Mouse (Mus musculus): ENCODE results near the gene Sez6. TPM values are rescaled to one million over a fixed set of nuclear protein-coding genes. Genes with fewer than 3 reads are reported as not detected.

Sez6 gene
- polyA plus RNA-seq, 1 experiment, result 8.3 TPM

DNA sequence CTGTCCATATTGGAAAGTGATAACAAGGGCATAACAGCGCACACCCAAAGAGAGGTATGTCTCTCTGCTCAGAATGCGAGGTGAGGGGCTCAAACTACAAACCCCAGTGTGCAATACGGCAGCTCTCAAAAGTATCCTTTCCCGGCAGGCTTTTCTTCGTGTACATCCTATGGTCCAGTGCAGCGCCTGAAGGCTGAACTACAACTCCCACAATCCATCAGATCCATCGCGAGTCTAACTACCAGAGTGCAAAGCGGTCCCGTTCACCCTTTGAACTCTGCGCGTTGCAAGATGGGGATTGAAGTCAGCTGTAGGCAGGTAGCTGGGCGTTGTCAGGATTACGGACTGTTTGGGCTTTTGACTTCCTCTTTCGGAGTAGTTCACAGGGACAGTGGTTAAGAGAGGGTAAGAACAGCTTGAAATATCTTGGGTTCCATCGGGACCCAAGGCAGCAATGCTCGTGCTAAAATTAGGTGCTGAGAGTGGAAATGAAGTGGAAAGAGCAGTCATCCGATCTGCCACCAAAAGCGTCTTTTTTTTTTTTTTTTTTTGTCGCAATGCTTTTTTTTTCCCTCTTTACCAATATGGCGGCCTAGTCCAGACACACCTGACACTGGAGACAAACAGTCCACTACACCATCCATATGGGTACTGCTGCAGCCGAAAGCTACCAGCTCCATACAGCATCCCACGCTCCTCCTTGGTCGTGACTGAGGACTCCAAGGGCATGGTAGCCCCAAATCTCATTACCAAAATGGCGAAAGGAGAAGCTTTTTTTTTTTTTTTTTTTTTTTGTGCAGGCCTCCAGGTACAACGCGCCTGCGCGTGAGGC is 51.2 kb downstream of the Sez6 start:
- peak overlapping the region; percentile 89 for H3K4me3 ChIP-seq (ENCODE audit: control insufficient read depth, low read depth, low read length)
- peak overlapping the region; percentile 99 for H3K27ac ChIP-seq (ENCODE audit: control insufficient read depth, insufficient read depth, low read depth, low read length)
- TF ChIP-seq CTCF (IDR thresholded peaks at IDR 0.05; ENCODE audit: control insufficient read depth, insufficient read depth, insufficient replicate concordance, low read depth, low read length) (no peak), POLR2A (IDR thresholded peaks at IDR 0.05; ENCODE audit: control insufficient read depth, low read depth, low read length) (peak; percentile 81)
- H3K36me3 ChIP-seq (ENCODE audit: control insufficient read depth, insufficient read depth, low read length), result no peaks in the 10 kb centered on the region
- no peaks in the 10 kb centered on the region for H3K27me3 ChIP-seq (ENCODE audit: control insufficient read depth, insufficient read depth, low read length)
- H3K4me1 ChIP-seq (ENCODE audit: control insufficient read depth, insufficient read depth, low read length), result peaks cover 9% of the 10 kb centered on the region

DNA sequence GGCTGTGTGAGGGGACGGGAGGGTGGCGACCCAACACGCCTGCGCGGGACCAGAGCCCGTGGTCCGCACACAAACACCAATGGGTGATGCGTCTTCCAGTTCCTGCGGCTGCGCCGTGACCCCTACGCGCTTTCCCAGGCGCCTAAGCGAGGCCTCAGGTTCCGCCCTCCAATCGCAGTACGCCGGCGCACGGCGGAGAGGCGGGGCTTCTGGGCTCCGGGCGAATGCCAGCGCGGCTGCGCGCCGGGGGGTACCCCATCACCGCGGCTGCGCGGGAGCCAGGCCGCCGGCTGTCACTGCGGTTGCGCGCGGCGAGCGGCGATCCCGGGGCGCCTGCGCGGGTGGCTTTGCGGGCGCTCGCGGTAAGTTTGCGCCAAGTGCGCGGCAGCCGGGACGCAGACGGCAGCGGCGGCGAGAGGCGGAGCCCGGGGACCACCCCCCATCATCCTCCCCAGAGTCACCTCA is 51.9 kb downstream of the Sez6 start, which contains the start of gene Phf12:
TSS of gene Phf12 (plus strand) at position 314 of the 465 bp plus-strand sequence.
- Histone ChIP-seq H3K27me3 (ENCODE audit: control insufficient read depth, insufficient read depth, low read length) (no peaks in the 10 kb centered on the region), H3K27ac (ENCODE audit: control insufficient read depth, insufficient read depth, low read depth, low read length) (peak within 1 kb of the TSS; percentile 99), H3K4me3 (ENCODE audit: control insufficient read depth, low read depth, low read length) (peak within 1 kb of the TSS; percentile 89), H3K36me3 (ENCODE audit: control insufficient read depth, insufficient read depth, low read length) (no peaks in the 10 kb centered on the region), H3K4me1 (ENCODE audit: control insufficient read depth, insufficient read depth, low read length) (peaks cover 9% of the 10 kb centered on the region)
- no peak for TF ChIP-seq CTCF (IDR thresholded peaks at IDR 0.05; ENCODE audit: control insufficient read depth, insufficient read depth, insufficient replicate concordance, low read depth, low read length)
- peak; percentile 78 for TF ChIP-seq POLR2A (IDR thresholded peaks at IDR 0.05; ENCODE audit: control insufficient read depth, low read depth, low read length)

DNA sequence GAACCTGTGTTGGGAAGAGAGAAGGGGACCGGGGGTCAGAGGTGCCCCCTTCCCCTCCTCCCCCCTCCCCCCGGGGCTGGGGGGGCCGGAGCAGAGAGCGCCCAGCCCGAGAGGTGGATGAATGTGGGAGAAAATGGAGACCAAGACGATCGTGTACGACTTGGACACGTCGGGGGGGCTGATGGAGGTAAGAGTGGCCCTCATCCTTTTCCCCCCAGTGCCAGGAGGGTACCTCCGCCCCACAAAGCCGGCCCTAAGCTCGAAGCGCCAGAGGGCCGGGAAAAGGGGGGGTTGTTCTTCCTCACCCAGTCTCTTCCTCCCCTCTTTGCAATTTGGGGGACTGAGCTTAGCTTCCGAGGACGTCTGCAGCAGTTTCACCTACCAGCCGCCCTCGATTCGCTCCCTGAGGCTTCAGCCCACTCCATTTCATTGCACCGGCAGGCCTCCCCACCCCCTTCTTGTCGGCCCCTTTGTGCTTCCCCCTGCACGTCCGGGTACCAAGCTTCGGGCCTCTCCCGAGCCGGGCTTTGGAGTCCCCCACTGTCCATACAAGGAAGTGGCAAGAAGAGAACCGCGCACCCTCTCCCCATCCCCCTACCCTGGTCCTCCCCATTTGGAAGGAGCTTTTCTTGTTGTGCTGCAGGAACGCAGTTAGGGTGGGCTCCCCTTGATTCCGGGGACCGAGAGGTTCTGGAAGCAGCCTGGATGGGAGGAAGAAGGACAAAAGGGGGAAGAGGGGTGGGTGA is 52.8 kb downstream of the Sez6 start:
- peak overlapping the region; percentile 65 for H3K27ac ChIP-seq (ENCODE audit: control insufficient read depth, insufficient read depth, low read depth, low read length)
- peak overlapping the region; percentile 89 for H3K4me3 ChIP-seq (ENCODE audit: control insufficient read depth, low read depth, low read length)
- no peaks in the 10 kb centered on the region for H3K36me3 ChIP-seq (ENCODE audit: control insufficient read depth, insufficient read depth, low read length)
- peaks cover 9% of the 10 kb centered on the region for H3K4me1 ChIP-seq (ENCODE audit: control insufficient read depth, insufficient read depth, low read length)
- no peaks in the 10 kb centered on the region for H3K27me3 ChIP-seq (ENCODE audit: control insufficient read depth, insufficient read depth, low read length)
- no peak for TF ChIP-seq CTCF (IDR thresholded peaks at IDR 0.05; ENCODE audit: control insufficient read depth, insufficient read depth, insufficient replicate concordance, low read depth, low read length)
- no peak for TF ChIP-seq POLR2A (IDR thresholded peaks at IDR 0.05; ENCODE audit: control insufficient read depth, low read depth, low read length)

DNA sequence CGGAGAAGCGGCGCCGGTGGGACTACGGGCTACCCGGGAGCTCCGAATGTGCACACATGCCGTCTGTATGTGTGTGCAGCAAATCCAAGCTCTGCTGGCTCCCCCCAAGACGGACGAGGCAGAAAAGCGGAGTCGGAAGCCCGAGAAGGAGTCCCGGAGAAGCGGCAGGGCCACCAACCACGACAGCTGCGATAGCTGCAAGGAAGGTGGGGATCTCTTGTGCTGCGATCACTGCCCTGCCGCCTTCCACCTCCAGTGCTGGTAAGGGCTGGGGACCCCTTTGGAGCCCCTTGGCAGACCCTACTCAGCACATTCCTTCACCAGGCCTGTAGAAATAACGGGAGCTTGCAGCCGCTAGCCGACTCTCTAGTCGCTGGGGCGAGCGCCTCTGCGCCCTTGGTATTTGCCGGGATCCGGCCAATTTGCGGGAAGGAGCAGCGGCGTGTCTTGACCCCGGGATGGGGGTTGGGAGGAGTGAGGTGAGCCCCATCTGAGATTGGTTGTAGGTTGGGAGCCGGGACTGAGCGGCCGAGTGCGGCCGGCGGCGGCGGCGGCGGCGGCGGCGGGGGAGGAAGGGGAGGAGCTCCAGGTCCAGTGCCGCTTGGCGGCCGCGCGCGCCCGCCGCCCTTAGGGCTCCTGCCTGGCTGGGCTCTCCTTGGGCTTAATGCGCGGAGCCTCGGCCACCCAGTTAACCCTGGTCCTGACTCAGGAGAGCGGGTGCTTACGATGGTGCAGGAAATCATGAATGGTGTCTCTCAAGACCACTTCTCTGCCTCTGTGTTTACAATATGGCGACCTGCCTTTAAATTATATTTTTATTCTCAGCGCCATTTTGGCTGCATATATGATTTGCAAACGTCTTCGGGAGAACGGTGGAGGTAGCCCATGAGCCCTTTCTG is 53.6 kb downstream of the Sez6 start:
- TF ChIP-seq POLR2A (IDR thresholded peaks at IDR 0.05; ENCODE audit: control insufficient read depth, low read depth, low read length), result peak; percentile 39; the same call in 1 of the 2 replicates
- TF ChIP-seq CTCF (IDR thresholded peaks at IDR 0.05; ENCODE audit: control insufficient read depth, insufficient read depth, insufficient replicate concordance, low read depth, low read length), result no peak
- Histone ChIP-seq H3K4me3 (ENCODE audit: control insufficient read depth, low read depth, low read length) (peak overlapping the region; percentile 89), H3K27ac (ENCODE audit: control insufficient read depth, insufficient read depth, low read depth, low read length) (peak overlapping the region; percentile 54), H3K27me3 (ENCODE audit: control insufficient read depth, insufficient read depth, low read length) (no peaks in the 10 kb centered on the region), H3K4me1 (ENCODE audit: control insufficient read depth, insufficient read depth, low read length) (peaks cover 9% of the 10 kb centered on the region), H3K36me3 (ENCODE audit: control insufficient read depth, insufficient read depth, low read length) (no peaks in the 10 kb centered on the region)

DNA sequence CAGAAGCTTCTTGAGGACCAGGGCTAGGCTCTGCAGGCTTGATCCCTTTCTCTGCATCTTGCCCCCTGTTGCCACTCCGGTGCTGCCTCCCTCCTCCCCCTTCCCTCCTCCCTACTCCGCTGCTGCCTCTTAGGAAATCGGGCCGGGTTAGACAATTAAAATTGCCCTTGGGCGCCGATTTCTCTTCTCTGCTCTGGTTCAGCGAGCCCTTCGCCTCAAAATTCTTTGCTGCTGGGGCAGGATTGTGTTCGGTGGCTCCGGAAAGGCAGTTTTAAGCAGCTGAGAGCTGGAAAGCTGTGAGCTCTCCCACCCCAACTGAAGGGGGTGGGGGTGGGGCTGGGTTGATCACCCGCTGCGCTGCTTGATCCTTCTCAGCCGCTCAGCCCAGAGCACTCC is 54.2 kb downstream of the Sez6 start:
- Histone ChIP-seq H3K4me3 (ENCODE audit: control insufficient read depth, low read depth, low read length) (peak overlapping the region; percentile 89), H3K27ac (ENCODE audit: control insufficient read depth, insufficient read depth, low read depth, low read length) (peak overlapping the region; percentile 54), H3K4me1 (ENCODE audit: control insufficient read depth, insufficient read depth, low read length) (peaks cover 9% of the 10 kb centered on the region), H3K27me3 (ENCODE audit: control insufficient read depth, insufficient read depth, low read length) (no peaks in the 10 kb centered on the region), H3K36me3 (ENCODE audit: control insufficient read depth, insufficient read depth, low read length) (no peaks in the 10 kb centered on the region; the same call in 1 of the 2 replicates)
- TF ChIP-seq CTCF (IDR thresholded peaks at IDR 0.05; ENCODE audit: control insufficient read depth, insufficient read depth, insufficient replicate concordance, low read depth, low read length) (no peak), POLR2A (IDR thresholded peaks at IDR 0.05; ENCODE audit: control insufficient read depth, low read depth, low read length) (no peak)

DNA sequence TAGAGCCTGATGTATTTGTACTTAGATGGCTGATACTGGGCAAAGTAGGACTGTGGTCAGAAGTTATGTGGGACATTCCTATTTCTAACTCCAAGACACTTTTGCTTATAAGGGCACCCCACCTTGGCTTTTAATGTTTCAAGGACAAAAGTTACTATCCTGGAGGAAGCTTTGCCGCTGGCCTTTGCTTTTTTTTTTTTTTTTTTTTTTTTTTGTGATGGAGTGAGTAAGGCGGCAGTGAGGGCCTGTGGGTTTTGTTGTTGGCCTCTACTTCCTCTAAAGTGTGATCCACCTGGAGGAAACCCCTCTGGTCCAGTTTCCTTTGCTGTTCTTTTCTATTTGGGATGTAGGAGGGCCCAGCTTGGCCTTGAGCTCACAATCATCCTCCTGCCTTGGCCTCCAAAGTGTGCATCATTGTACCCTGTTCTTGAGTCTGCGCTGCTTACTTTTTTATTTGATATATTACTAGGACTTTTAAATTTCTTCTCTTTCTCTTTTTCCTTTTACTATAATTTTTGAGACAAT is 55.0 kb downstream of the Sez6 start:
- H3K4me1 ChIP-seq (ENCODE audit: control insufficient read depth, insufficient read depth, low read length), result peaks cover 9% of the 10 kb centered on the region
- no peak overlapping the region for H3K27ac ChIP-seq (ENCODE audit: control insufficient read depth, insufficient read depth, low read depth, low read length)
- TF ChIP-seq CTCF (IDR thresholded peaks at IDR 0.05; ENCODE audit: control insufficient read depth, insufficient read depth, insufficient replicate concordance, low read depth, low read length), result no peak
- no peak for TF ChIP-seq POLR2A (IDR thresholded peaks at IDR 0.05; ENCODE audit: control insufficient read depth, low read depth, low read length)
- H3K36me3 ChIP-seq (ENCODE audit: control insufficient read depth, insufficient read depth, low read length), result no peaks in the 10 kb centered on the region; the same call in 1 of the 2 replicates
- H3K4me3 ChIP-seq (ENCODE audit: control insufficient read depth, low read depth, low read length), result no peak overlapping the region
- H3K27me3 ChIP-seq (ENCODE audit: control insufficient read depth, insufficient read depth, low read length), result no peaks in the 10 kb centered on the region

Data from testis, adult 2 months (tissue).